Mouse (Mus musculus) neutrophil, adult 83 days (primary cell): ENCODE results near the gene Duox2. TPM values are rescaled to one million over a fixed set of nuclear protein-coding genes. Genes with fewer than 3 reads are reported as not detected.

Experiments used
- total RNA-seq, 2 experiments: library from RNA; stranded (reverse); gene quantifications; one replicate each; pipeline ENCODE4 v1.2.4; 2023

The Duox2 gene
- not detected for total RNA-seq

DNA sequence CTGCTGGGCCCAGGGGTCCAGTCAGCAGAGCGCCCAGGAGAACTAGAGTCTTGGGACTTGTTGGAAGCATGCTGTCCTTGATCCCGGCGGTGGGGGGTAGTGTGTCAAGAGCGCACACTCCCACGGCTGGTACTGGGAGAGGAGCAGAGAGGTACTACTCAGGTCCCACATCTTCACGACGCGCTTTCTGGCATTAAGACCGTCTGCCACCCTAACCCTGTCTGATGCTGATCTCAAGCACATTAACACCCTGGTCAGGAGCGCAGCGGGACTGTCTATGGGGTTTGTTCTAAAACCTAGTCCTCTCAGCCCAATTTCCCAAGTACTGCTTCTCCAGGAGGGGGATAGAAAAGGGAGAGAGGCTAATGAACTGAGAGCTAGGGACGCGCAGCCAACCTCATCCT is at the start of gene Duox2:
TSS of gene Duox2 (minus strand) at position 354 of the 404 bp plus-strand sequence.

DNA sequence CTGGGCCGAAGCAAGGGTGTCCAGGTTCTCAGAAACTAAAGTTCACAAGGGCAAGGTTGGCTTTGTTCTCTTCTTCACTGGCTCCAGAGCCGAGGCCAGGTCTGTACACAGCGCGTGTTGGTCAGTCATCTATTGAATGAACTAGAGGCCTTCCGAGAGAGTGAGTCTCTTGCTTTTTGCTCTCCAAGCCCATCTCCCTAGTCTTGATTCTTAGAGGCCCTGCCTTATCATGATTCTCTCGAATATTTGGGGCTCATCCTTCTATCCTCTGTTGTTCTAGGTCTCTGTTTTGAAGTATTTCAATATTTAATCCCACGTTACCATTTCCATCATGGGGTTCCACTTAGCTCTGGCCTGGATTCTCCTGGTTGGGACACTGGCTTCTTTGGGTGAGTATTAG is 17.1 kb upstream of the Duox2 start, which contains the start of gene Duox1:
TSS of gene Duox1 (plus strand) at position 301 of the 400 bp plus-strand sequence.

DNA sequence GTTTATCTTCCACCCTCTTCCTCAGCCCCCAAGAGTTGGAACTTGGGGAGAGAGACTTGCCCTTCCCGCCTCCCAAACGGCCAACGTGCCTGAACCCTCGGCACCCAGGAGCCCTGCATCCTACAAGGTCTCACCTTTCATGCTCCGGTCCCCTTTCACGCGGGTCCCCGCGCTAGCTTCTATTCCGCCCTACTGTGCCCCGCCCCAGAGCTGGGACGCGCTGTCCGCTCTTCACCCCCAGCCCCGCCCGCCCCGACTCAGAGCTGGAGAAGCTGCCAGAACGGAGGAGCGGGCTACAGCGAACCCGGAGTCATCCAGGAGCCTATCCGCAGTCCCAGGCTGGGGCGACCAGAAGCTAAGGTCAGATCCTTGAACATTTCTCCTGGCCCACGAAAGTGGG is 15.3 kb upstream of the Duox2 start, which contains the start of gene Duoxa1:
TSS of gene Duoxa1 (minus strand) at position 195 of the 400 bp plus-strand sequence.

DNA sequence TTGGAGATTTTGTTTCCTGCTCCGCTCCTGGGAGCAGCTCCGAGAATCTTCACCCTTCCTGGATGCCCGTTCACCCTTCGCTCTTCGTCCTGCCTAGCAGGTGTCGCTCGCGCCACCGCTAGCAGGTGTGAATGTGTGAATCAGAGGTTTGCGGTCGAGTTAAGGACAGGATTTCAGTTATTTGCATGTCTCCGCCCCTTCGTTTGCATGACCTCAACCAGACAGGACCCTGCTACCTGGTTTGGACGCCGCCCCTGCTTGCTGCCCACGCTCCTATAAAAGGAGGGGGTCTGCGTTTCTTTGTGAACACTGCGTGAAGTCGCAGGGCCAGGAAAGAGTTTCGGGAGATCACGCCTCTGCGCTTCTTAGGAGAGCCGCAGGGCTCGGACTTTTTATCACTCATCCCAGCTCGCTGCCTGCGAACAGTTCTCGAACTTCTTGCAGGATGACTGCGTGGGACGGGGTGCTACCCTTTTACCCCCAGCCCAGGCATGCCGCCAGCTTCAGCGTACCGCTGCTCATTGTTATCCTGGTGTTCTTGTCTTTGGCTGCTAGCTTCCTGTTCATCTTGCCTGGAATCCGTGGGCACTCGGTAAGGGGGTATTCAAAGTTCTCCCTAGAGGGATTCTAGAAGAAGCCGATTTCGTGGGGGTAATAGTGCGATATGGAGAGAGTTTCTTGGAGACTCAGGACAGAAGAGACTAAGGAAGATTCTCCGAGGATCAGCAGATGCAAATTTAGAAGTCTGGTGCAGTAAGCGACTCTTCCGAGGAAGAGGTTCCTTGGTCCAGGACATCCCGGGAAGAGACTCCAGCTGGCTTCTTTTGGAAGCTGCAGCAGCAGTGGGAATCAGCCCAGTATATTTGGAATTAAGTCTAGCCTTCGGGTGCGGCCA is 594 bp upstream of the Duox2 start, which contains the start of gene Duoxa2:
TSS of gene Duoxa2 (plus strand) at position 305 of the 895 bp plus-strand sequence.

DNA sequence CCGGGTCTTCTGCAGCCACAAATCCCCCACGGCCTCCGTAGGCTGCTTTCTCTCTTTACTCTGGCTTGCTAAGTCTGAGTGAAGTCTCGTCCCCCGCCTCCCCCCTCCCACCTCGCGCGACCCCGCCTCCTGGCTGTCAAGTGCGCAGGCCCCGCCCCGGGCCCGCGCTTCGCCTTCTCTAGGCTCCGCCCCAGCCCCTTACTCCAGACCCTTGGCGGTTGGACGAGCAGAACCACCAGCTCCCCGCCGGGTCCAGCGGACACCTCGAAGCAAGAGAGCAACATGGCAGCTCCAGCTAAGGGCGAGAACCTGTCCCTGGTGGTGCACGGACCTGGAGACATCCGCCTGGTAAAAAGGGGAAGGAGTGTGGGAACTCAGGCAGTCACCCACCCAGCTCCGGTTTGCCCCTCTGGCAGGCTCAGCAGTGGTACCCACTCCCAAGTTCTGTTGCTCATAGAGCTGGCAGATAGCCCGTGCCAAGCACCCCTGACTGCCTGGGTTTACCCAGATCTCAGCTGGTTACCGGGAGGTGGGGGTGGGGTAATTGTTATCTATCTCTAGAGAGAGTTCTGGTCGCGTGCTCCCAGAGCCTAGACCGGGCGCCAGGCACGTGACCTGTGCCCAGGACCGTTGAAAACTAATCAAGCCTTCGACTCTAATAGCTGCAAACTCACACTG is 63.5 kb downstream of the Duox2 start, which contains the start of gene Sord:
TSS of gene Sord (plus strand) at position 139 of the 678 bp plus-strand sequence.

Other genes starting within 250 kb of the Duox2 start
- 10 to 100 TPM; 22.7 to 24.5 TPM for gene Spg11, start 180.1 kb downstream of the Duox2 start, total RNA-seq
- 1,000 to 10,000 TPM; 1,165 to 1,269 TPM for gene B2m, start 150.8 kb downstream of the Duox2 start, total RNA-seq
- gene Trim69, start 137.7 kb downstream of the Duox2 start, total RNA-seq = under 1 TPM in 1 of 2 experiments, not detected in 1; 0.26 TPM
- not detected for gene Patl2, start 112.3 kb downstream of the Duox2 start, total RNA-seq
- not detected for gene Terb2, start 112.2 kb downstream of the Duox2 start, total RNA-seq
- 10 to 100 TPM; 19.2 to 20.6 TPM for gene Sord, start 63.7 kb downstream of the Duox2 start, total RNA-seq
- gene Duoxa2, start 451 bp upstream of the Duox2 start, total RNA-seq = not detected
- not detected for gene Duoxa1, start 15.3 kb upstream of the Duox2 start, total RNA-seq
- gene Duox1, start 17.2 kb upstream of the Duox2 start, total RNA-seq = not detected
- gene Shf, start 70.7 kb upstream of the Duox2 start, total RNA-seq = 1 to 10 TPM; 2.8 to 3.4 TPM
- gene Slc28a2, start 128.0 kb upstream of the Duox2 start, total RNA-seq = 10 to 100 TPM; 40.3 to 44.5 TPM
- 1 to 10 TPM; 3.8 to 4.7 TPM for gene Gm14085, start 186.5 kb upstream of the Duox2 start, total RNA-seq